Mouse (Mus musculus) embryo, embryonic 10.5 days (tissue): Measurements from ENCODE around the gene Unc5b.

Source experiments
- DNase-seq: peaks from one replicate; pipeline ENCODE4 v3.0.0-alpha.2; 2015; ENCODE audit warnings: low spot score

Gene Unc5b

DNA sequence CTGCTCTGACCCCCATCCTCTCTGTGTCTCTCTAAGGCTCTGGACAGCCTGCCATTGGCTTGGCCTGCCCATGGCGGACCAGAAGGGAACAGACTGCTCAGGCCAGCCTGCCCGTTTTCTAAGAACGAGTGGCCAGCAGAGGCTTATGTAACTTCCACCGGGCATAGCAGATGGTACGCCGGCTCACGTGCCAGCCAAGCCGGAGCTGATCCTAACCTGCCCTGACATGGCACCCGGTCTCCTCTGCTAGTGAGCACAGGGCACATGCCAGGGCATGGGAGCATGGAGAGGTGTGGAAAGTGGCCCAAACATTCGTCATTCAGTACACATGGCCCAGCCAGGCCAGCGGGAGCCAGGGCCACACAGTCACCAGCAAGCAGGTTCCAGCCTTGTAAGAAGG, 10.8 kb downstream of the Unc5b start:
- DNase-seq: no peak

DNA sequence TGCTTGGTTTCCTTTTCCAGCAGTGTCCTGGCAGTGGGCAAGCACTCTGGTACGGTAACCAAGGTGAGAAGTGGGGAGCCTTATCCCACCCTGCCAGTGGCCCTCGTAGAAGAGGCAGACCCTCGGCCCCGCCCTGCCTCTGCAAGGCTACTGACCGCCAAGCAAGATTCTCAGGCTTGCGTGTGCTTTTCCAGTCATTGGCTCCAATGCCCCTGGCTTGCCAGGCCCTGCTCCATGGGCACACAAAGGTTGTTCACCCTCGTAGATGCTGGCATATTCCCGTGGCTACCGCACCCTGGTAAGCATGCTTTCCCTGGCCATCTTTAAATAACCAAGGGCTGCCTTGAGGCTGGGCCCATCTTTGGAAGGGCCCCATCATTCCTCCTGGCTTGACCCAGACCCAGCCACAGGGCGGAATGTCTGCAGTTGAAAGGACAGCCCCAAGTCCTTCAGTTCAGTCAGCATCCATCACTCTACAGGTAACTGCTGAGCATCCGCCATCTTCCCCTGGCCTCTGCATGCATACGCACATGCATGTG, 11.7 kb downstream of the Unc5b start:
- DNase-seq: no peak

DNA sequence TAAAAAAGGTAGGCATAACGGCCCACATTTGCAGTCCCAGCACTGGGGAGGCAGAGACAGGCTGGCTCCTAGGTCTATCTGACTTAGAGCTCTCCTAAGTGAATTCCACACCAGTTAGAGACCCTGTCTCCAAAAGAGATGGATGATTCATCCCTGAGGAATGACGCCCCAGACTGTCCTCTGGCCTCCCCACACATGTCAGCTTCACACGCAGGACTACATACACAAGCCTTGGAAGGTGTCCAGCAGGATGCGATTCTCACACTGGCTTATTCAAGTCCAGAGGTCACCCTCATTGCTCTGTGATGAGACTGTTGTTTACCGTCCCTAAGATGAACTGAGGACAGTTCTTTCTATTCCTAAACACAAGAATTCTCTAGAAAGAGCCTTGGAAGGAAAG, 12.2 kb downstream of the Unc5b start:
- no peak for DNase-seq

DNA sequence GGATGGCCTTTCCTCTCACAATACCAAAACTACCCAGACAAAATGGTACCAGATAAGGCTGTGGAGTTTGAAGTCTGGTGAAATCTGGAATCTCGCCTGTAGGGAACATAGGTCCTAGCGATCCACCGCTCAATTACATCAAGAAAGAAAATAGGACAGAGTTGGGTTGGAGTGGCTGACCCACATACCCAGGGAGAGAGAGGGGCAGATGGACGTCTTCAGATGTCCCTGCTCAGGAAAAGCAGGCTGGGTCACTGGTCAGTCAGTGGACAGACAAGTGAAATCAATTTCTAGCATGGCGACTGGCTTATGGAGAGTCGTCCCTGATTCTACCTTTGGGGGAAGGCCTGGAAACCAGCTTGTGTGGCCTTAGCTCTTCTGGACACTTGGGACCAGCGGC, 12.7 kb downstream of the Unc5b start:
- no peak for DNase-seq

DNA sequence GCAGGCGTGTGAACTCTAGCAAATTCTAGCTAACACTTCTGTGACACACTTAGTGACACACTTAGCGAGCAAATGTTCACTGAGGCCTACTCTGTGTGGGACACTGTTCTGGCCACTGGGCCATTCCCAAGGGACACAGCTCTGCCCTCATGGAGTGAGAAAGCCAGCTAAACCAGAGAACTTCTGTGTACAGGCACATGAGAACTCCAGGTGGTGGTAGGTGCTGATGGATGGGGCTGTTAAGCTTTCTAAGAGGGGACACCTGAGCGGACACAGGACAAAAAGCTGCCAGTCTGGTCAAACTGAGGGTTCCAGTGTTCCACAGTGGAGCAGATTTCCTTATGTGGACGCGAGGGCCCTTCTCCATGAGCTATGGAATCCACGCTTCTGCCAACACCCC, 13.5 kb downstream of the Unc5b start:
- no peak for DNase-seq

DNA sequence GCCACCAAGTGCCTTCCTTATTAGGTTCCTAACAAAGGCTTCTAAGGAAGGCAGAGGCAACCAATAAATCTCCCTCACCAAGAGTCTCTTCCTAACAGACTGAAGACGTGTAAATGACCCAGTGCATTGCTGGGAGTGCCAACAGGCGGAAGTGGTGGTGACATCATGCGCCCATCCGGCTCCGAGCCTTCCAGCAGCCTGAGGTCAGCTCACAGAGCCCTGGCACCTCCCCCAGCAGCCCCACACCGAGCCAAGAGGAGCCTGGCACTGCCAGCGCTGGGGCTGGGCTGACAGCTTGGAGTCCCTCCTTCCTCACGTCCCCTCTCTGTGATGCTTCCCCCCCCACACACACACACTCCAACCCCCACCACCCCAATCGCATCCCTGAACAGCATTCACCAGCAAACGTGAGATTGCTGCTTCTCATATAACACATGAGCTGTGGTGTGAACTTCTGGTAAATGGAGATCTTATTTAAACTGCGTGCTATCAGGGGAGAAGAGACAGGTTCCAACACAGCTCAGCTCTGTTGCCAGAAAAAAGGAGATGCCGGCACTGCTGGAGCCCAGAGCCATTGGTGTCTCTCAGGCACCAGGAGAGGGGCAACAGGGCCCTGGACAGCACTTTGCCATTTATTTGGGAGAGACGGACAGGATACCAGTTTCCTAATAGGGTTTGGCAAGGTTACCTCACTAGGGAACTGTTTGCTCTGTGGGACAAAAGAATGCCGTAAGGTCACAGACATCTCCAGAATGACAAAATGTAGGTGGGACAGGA, 14.3 kb downstream of the Unc5b start:
- DNase-seq: no peak

DNA sequence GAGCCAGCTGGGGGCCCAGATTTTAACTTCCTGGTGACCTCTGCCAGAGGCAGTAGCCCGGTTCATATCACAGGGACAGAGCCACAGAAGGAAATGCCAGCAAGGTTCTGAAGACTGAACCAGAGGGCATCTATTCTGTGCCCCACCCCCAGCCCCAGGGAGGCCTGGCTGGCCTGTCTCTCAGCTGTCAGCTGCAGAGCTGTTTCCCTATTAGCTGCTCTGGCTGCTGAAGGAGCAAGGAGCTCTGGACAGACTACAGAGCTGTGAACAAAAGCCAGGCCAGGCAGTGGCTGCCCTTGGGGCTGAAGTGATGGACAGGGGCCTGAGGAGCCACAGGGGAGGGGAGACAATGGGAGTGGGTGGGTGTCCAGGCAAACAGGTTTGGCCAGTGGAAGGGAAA, 15.5 kb downstream of the Unc5b start:
- no peak for DNase-seq

DNA sequence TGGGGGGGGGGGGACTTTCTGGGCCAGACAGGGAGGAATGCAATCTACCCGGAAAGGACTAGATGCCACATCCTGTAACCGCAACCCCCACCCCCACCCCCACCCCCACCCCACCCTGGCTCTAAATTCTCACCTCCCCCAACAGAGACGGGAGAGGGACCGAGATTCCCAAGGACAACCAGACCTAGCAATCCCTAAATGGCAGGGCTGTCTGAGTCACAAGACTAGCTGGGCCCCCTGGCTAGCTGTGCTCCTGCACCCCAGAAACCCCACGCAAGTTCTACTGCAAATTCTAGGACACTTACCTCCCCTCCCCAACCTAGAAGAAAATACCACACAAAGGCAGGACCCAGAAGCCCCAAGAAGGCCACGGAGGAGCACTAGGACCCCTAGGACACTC, 16.3 kb downstream of the Unc5b start:
- DNase-seq: no peak

DNA sequence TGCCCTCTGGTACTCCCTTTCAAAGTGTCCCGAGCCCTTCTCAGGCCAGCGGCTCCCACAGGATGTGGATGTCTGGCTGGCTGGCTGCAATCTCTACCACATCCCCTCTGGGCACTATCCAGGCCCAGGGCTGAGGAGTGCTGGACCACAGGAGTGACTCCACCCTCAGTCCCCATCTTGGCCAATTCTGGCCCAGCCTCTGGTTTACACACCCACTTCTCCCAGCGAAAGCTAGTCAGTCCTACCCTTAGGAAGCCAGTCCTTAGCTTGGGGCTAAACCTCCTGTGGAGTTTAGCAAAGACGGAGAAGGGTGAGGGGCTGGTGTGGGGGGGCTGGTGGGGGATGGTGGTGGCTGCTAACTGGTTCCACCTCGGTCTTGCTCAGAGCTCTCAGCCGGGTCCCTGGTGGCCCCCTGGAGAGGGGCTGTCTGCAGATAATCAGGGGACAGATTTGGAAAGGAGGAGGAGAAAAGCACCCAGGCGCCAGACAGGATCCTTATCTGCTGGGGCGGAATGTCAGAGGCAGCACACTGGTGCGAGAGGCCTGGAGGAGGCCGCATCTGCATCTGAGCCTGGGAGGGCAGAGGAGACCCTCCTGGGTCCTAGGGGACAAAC, 16.8 kb downstream of the Unc5b start:
- DNase-seq: no peak

DNA sequence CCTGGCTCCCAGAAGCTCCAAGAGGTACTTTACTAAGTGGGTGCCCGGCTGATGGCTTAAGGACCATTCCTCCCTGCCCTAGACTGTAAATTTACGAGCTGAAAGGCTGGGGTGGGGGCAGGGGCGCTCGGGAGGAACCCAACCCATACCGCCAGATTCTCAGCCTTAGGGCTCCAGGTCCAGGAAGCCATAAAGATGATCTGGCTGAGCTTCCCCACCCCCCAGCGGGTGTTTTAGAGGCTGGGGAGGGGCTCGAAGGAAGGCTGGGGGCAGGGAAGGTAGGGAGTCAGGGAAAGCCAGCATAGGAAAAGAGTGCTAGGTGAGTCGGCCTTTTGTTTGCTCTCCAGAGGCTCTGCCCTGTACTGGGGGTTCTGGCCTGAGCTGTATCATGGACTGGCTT, 17.8 kb downstream of the Unc5b start:
- DNase-seq: no peak

DNA sequence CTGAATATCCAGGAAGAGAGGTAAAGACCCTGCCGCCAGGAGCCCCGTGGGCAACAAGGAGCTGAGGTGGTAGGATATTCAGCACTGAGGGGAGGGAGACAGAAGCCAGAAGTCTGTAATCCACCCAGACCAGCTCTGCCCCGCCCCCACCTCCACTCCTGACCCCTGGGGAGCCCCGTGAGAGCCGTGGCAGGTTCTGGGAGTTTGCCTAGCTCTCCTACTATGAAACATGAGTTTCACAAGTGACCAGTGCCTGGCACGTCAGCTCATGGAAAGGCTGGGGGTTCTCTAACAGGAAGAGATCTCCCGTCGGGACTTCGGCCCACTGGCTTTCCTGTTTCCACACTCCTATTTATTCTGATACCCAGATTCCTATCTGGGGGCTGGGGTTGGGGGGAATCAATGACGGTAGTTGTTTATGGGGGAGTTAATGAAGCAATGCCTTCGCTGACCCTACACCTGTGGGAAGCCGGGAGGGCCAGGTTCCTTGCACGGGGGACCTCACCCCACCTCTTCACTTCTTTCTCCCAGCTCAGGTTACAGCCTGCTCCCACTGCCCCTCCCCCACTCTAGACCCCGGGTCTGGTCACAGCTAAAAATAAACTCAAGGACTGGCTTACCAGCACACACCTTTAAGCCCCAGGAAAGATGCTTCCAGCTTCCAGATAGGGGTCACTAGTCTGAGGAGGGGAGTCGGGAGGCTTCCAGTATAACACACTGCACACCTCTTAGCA, 19.4 kb downstream of the Unc5b start:
- peak; percentile 69 for DNase-seq

DNA sequence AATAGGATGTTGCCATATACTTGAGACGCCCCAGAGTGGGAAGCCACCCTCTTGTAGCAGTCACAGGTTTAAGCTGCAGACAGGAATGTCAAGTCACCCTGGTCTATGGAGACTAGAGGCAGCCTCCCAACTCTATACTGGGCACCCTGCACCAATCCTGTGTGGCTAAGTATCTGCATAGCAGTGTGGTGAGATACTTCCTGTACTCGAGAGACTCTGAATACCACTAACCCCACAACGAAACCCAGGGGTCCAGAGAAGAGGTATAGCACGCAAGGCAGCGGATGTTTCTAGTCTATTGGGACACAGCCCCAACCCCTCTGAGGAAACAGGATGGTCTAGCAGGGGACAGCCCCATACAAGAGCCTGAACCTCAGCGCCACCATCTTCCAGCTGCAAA, 22.9 kb downstream of the Unc5b start:
- DNase-seq: no peak

DNA sequence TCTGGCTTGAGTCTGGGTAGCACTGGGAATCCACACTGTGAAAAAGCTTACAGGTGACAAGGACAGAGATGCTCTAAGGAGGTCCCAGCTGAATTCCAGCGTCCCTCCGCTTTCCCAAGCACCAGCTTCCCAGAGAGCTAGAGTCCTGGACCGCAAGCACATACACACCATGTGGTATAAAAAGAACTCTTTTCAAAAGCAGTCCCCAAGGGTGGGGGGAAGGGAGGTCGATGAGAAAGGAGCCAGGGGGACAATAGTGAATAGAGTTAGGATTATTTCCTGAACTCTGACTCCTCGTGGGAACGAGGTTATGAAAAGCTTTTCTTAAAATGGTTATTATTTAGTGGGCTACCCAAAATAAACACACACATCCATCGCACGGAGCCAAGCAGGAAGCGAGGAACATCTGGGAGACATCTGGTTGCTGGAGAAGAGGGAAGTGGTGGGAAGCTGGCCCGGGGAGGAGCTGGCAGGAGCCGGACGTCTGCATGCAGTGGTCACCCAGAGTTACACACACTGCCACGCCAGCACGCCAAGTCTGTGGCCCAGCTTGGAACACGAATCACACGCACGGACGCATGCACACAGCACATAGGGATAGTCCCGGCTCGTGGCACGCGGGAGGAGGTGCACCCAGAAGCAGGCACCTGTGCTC, 23.7 kb downstream of the Unc5b start:
- DNase-seq: peak; percentile 66

DNA sequence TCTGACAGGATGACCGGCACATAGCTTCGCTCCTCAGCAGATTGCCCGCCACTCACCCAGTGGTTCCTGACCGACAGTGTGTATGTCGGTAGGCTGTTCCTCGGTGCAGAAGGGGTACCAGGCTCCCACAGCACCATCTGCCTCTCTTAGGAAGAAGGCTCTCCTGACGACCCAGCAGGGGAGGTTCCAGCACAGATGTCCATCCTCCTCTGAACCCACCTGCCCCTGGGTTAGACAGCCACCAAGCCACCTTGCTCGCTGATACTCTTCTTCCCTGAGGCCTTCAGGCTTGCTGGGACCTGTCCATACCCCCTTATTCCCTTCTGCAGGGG, 25.2 kb downstream of the Unc5b start:
- no peak for DNase-seq

DNA sequence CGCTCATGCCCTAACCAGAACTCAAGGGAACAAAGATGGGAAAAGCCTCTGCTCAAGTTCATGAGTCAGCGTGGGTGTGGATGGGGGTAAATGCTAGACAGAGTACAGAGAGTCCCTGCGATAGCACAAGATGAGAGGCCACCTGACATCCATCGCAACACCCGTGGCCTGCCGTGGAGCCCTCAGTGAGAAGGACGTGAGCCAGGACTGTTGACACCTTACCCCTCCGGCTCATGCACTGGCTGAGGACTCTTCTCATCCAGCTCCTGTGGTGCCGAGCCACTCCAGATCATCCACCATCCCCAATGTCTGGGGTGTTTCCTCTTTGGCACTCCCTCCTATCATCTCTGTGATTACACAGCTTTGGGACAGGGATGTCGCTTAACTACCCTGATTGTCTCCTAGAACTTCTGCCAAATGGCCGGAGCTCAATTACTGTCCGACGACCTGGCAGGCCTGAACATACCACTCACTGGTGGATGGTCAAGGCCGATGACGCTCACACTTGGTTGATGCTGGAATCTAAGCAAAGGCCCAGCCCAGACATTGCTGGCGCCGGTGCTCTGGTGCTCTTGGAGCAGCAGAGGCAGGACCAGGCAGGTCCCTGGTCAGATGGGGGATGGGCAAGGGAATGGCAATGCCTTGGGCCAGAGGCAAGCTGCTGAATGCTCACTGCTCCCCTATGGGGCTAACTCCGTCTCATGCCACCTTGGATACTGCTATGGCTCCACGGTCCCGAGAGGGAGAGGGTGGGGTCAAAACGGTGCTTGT, 25.8 kb downstream of the Unc5b start:
- DNase-seq: no peak

DNA sequence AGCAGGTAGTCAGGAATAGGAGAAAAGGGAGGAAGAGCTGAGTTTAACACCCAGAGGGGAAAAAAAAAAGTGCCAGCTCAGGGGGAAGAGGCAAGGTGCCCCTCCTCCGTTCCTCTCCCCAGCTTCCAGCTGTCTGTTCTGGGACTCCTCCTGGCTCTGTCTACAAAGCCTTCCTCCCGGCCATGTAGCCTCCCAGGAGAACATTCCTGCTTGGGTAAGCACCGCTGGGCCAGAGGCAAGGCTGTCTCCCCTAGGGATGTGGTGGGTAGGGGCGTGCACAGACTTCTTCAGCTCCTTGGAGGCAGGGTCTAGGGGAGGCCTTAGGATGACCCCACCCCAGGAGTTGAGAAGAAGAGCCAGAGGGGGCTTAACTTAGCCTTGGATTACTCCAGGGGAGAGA, 26.5 kb downstream of the Unc5b start:
- no peak for DNase-seq

DNA sequence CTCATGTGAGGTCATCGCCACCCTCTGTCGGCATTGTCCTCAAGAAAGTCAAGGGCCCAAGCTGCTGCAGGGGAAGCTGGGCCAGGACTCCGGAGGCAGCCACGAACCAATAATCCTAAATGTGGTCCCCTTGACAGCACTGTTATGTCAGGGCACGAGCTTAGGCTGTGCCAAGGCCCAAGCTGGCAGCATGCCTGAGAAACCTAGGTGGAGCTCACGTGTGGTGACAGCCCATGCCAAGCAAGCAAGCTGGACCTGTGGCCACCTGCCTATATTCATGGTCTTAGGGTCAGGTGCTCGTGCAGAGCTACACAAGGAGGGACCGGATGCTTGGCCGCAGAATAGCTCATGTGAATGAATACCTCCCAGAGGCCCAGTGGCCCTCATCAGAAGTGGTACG, 27.4 kb downstream of the Unc5b start:
- no peak for DNase-seq

DNA sequence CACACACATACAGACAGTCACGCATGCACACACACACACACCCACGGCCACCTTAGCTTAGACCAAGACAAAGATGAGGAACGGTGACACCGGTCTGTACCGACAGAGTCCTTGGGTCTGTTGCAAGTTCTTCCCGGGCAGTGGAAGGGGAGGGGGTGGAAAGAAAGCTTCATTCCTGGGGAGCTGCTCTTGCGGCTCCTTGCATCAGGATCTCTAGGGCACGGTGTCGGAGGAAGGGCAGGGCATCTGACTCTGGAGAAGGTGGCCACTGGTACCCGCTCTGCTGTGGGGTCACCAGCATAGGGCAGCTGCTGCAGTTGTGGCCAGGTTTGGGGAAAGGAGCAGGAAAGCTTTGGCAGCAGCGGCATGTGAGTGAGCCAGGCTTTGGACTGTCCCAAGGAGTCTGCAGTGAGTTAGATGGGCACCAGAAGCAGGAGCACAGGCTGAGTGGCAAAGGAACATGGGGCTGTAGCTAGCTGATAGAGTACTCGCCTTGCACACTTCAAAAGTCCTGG, 29.4 kb downstream of the Unc5b start:
- no peak for DNase-seq

DNA sequence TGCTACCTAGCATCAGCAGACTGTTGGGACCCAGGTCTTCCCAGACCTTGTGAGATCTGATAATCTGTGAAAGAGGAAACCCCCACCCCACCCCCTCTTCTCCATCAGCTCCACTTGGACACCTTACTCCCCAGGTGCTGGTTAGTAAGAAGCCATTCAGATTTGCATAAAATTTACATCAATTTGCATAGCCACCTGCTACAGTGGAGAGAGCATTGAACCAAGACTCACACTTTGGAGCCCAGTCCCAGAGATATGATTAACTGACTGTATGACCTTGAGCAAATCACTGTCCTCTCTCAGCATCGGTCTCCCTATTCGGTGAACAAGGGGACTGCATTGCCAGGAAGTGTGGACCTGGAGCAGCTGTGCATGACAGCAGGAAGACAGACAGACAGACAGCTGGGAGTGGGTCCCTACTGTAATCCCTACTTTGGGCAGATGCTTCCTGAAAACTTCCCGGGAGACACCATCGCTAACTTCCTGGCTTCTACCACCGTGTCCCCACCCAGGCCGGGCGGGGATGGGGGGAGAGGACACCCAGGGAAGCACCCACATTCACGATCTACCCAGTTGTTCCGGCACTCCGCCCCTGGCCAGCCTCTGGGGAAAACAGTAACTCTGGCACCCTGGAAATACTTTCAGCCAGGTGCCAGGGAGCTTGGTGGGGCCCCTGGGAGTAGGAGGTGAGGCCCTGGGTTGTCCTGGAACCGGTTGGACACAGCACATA, 30.0 kb downstream of the Unc5b start:
- DNase-seq: no peak

DNA sequence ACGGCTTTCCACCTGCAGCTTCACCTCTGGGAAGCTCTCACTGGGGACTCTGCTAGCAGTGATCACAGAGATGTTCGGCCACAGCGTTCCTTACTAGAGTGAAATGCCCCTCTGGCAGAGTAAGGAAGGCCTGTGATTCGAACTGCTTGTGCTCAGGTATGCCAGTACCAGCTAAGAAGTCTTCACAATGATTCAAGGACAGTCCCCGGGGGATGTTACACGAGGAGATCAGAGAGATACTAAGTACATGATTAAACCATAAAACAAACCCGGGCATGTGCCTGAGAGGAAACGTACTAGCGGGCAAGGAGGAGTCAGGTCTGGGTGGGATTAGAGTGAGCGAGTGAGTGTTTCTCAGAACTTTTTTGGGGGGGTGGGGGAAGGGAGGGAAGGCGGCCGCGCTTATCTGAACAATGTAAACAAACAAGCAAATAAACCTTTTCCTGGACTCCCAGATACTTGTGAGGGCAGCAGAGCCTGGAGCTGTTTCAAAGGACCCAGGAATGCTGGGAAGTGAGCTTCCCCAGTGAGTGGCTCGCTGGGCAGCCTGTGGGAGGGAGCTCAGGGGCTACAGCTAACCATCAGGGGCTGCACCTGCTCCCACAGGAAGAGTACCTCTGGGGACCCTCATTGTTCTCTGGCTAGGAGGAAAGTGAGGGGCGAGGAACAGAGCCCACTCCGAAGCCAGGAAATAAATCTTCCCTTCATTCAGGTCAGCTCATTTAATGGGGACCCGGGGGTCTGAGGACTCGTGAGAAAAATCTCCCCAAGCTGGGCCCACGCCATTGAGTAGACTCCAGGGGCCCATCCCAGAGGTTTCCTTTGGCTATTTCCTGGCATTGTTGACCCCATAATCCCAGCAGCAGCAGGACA, 30.9 kb downstream of the Unc5b start:
- no peak for DNase-seq
